Mouse (Mus musculus): ENCODE results near the gene Skida1.
"Not testable (repeated sequence)": the region's sequence is repeated elsewhere in the genome, so short reads cannot be mapped to it uniquely, and the experiment has no call there.

The Skida1 gene

DNA sequence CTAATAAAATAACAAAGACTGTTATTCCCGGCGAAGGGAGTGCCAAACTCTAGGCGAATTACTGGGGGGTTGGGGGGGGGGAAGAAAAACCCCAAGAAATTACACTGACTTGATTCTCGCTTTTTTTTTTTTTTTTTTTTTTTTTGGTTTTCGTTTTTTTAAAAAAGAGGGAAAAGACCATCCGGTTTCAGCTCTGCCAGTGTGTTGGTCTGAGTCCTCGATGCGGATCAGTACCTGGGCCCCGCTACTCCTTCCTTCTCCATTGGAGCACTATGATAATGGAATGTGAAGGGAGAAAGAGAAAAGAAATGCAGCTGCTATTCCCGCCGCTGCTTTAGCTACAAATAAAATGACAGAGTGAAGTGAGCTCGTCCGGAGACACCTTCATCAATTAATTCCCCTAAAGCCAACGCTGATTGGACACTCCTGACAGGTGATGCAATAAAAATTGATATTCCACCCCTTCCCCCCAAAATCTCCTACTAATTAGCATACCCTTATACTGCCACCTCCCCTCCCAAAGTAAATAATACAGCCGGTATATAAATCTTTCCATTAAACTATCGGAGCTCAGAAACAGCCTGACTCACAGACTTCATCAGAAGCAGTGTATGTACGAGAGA is at the start of gene Skida1:
Gene Skida1, minus strand, starts transcription at position 599 of the 623 bp plus-strand sequence.
- peak; percentile 43 to 49 for DNase-seq

DNA sequence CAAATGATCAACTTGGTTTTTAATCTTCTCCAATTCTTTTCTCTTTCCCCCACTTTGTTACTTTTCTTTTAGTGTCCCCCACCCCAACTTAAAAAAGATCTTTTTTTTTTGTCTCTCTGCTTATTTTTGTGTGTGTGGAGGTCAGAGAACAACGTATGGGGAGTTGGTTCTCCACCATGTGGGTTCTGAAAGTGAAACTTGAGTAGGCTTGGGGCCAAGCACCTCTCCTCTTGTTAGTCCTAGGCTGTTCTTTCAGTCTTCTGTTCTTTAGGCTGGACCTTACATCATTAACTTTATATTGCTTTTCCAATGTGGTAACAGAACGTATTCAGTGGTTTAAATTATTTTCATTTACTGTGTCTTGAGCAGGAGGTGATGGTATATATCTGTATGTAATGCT is 47.0 kb upstream of the Skida1 start:
- DNase-seq, result no peak

DNA sequence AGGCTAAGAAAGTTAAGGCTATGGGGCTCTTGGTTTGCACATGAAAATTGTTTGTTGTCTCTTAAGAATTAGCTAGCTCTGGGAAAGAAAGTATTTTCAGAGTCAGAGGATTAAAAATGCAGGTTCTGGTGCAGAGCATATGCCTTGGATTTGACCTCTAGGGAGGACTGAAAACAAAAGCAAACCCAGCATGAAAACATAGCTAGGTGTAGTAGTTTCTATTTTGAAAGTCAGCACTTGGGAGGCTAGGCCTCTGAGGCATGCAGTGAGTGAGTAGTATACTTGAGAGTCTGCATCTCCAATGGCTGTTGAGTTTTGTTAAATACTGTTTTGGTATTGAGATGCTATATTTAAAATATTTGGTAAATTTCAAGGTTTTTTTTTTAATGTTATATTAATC is 45.5 kb upstream of the Skida1 start:
- no peak for DNase-seq

DNA sequence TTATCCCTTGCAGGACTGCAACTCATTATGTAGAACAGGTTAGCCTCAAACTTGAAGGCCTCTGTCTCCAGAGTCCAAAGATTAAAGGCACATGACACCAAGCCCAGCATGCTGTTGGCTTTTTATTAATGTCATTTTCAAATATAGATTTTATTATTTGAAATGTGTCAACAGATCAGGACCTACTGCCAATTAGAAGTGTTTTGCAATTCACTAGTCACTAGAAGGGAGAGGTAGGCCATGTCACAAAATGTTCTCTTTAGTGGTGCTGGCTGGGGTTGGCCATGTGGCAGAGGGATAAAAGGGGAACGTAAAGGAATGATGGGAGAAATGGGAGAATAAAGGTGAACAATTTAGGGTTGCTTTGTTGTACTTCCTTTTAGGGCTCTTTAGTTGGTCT is 45.0 kb upstream of the Skida1 start:
- DNase-seq, result no peak

DNA sequence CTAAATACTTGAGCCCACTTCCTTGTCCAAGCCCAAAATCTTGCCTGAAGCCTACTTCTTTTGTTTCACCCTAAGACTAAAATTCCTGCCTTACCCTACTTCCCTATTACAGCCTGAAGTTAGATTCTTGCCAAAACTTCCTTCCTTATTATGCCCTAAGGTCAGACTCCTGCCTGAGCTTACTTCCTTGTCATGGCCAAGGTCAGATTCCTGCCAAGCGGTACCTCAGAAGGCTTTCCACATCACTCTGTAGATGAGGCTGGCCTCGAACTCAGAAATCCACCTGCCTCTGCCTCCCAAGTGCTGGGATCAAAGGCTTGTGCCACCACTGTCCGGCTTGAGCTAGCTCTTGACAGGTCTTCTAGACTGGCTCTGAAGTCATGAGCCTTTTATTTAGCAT is 38.8 kb upstream of the Skida1 start:
- DNase-seq, result not testable (repeated sequence)

DNA sequence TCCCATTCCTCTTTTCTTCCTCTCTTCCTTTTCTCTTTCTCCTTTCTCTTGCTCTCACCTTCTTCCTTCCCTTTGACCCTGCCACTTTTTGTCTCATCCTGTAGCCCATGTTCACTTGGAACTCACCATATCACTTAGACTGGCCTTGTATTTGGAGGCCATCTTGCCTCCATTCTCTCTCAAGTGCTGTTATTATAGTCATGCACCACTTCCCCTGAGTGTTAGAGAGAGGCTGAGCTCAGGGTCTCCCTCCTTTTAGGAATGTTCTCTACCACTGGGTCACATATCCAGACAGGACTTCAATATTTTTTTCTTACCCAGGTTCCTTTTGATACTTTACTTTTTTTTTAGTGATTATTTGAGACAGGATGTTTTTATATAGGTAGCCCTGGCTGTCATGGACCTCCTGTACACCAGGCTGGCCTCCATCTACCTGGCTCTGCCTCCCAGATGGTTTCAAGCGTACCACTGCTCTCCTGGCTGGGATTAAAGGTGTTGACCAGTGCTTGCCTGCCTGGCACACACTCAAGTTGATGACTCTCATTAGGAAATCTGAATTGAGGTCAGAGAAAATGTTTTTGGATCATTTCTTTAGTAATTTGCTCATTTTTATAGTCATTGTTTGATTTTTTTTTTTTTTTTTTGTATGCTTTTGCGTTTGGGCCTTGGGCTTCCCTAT is 31.5 kb upstream of the Skida1 start:
- DNase-seq, result peak; percentile 44 to 73

DNA sequence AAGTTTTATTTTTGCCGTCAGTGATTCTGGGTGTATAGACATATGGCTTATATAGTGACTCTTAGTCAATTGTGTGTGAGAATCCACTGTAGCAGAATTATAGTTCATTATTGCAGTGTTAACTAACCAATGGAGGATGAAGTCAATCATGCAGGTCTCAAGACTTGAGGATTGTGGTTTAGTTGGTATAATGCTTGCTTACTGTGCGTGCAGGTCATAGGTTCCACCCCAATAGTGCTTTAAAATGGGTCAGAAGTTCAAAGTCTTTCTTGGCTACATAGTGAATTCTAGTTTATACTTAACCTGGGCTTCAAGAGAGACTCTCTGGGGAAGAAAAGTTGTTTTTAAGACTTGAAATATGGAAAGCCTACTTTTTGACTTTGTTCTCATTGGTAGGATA is 23.1 kb upstream of the Skida1 start:
- no peak for DNase-seq

DNA sequence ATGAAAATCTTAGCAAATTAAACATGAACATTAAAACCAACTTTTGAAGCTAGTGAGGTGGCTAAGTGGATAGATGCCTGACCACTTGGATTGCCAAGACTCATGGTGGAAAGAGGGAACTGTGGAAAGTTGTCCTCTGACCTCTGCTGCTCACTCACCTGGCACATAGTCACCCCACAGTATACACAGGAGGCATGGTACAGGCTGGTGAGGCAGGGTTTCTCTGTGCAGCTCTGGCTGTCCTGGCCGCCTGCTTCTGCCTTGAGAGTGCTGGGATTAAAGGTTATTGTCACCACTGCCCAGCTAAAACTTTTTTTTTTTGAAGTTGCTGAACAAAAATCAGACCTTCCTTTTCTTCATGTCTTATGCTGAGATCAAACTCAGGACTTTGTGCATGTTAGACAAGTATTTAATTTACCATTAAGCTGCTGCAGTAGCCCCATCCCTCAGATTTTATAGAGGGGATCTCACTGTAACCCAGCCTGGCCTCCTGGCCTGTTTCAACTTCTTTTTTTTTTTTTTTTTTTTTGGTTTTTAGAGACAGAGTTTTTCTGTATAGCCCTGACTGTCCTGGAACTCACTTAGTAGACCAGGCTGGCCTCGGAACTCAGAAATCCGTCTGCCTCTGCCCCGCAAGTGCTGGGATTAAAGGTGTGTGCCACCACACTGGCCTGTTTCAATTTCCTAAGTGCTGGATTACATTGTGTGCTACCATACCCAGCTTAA is 19.4 kb upstream of the Skida1 start:
- DNase-seq, result no peak

DNA sequence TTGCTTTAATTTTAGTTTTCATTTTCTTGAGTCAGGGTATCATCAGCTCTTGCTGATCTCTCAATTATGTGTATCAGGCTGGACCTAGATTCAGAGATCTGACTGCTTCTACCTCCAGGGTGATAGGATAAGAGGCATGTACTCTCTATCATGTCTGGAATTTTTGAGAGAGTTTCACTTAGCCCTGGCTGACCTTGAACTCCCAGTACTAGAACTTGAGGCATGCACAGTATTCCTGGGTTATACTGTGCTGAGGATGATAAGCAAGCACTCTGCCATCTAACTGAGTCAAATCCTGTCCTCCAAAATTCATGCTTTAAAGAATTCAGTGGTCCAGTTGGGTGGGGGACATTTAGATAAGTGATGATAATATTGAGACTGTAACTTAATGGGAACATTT is 17.6 kb upstream of the Skida1 start:
- no peak for DNase-seq

DNA sequence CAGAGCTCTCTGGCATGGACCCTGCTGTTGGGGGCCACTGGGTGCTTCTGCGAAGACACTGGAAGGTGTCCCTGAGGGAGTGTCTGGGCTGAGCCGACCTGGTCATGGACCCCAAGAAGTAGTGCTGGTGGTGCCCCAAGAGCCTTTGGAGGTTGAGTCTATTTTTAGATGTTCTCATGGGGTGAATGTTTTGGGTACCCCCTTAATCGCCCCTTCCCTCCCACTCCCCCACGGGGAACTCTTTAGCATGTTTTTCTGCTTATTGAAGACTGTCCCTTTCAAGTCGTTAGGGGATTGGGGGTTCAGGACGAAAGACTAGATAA is 16.8 kb upstream of the Skida1 start:
- DNase-seq, result no peak

DNA sequence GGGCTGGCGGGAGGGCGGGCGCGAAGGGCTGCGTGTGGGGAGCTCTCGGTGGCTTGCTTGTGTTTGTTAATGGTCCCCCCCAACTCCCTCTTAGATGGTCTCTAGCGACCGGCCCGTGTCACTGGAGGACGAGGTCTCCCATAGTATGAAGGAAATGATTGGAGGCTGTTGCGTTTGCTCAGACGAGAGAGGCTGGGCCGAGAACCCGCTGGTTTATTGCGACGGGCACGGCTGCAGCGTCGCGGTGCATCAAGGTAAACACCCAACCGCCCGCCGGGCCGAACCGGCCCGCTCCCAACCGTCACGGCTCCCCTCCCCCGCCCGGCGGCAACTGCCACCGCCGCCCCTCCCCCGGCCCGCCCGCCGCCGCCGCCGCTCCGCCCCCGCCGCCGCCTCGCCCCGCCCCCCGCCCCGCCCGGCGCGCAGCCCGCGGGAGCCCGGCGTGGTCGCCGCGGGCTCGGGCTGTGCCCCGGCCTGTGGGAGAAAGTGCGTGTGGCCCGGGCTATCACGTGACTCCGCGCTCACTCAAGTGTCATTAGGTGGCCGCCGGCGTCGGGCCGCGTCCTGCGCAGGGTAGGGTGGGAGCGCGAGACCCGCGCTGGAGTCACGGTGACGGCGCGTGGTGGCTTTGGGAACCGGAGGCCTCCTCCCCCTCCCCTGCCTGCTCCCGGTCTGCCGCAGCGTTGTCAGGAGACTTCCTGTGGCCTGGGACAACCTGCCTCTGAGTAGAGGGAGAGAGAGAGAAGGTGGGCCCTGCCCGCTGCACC is 16.3 kb upstream of the Skida1 start:
- DNase-seq, result peak; percentile 86 to 92

DNA sequence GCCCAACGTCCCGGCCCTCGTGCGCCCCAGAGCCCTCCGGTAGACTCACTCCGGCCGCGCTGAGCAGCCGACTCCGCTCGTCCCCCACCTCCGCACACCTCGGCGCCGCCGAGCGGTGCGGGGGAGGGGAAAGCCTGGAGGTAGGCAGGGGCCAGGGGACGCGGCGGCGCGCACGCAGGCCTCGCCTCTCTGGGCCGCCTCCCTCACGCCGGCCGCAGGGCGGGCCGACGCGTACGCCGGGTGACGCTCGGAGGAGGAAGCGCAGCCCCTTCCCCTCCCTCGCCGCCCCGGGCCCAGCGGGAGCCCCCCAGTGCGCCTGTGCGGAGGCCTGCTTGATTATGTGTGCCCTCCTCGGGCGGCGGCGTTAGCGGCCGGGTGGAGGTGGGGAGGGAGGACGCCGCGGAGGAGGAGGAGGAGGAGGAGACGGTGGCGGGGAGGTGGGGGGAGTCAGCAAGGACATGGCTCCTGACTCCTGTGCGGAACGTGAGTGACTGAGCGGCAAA is 15.6 kb upstream of the Skida1 start:
- DNase-seq, result peak; percentile 93 to 96

DNA sequence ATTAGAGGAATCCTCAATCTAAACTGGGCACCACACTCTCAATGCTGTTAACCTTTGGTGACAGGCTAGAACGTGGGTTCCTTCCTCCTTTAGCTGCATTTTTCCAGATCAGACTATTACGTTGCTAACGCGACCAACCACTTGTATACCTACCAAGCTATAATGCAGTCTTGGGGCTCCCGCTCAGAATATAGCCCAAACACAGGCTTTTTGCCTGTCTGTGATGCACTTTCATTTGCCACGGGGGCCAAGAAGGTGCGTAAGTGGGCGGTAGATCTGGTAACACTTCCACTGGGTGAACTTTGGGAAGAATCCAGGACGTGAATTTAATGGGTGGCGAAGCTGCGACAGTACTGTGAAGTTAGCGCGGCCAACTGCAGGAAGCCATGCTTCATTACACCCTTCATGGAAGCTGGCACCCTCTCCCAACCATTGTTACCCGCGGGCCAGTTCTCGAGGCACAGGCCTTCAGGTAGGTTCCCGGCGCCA is 15.0 kb upstream of the Skida1 start:
- peak in 1 of 2 experiments; percentile 85 for DNase-seq

DNA sequence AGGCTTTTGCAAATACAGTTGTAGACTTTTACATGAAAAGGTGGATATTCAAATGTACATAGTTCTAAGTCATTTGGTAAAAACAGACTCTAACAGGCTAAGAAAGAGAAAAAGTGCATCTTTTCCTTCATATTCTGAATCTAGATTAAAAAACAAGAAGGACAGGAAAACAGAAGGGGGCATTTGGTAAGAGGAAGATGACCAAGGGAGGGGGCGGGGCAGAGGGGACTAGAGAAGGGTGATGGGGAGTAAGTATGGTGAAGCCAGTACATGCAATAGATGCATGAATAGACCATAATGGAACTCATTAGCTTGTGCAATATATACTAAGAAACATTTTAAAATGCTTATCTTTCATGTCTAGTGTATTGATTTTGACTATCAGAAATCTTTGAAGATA is 11.5 kb upstream of the Skida1 start:
- DNase-seq, result no peak

DNA sequence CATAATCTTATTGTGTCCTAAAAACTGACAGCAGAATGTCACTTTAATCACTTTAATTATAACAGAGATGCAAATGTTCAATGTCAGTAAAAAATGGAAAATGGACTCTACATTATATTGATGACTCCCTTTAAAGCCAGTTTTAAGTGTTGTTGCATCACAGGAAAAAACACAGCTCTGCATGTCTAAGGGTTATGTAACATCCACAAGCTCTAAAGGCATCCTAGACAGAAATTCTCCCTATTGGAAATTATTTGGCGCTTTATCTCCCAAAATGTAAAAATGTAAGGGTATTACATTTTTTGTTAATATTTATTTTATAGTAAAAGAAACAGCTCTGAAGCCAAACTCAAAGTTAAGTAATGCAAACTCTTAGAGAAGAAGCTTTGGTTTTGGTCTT is 11.0 kb upstream of the Skida1 start:
- DNase-seq, result no peak

DNA sequence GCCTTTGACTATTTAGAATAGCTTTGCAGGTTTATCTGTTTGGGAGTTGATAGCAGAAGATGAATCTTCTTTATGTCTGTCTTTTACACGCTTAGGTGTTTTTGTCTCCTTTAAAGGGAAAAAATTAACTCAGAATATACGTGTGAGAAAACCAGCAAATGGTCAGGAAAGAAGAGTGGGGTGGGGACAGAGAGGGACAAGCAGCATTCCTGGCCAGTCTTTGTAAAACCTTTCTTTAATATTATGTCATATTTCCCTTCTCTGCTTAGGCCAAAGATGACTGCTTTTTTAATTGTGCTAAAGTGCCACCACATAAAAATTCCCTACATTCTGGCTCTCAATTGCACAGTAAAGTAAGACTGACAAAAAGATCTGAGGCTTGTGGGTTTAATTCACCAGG is 10.2 kb upstream of the Skida1 start:
- no peak for DNase-seq

DNA sequence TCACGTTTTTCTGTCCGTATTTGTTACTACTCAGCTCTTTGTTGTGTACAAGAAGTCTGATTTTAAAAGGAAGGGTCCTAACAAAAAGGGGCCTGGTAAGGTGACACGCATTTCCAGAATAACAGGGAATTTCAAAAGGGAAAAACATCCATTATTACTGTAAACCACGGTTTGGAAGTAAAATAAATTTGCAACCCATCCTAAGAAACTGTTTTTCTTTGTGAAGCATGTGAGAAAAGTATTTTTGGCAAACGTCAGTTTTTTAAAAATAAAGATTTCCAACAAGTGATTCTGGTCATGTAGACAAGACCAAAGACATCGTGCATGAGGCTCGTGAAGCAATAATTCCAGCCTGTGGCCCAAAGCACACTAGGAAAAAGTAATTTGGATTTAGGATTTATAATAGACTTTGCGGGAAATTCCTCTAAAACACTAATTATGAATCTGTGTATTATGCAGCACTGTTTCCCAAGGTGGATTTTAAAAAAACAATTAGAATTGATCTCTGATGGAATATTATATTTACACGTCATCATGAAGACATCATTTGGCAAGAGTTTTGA is 9.4 kb upstream of the Skida1 start:
- DNase-seq, result no peak

DNA sequence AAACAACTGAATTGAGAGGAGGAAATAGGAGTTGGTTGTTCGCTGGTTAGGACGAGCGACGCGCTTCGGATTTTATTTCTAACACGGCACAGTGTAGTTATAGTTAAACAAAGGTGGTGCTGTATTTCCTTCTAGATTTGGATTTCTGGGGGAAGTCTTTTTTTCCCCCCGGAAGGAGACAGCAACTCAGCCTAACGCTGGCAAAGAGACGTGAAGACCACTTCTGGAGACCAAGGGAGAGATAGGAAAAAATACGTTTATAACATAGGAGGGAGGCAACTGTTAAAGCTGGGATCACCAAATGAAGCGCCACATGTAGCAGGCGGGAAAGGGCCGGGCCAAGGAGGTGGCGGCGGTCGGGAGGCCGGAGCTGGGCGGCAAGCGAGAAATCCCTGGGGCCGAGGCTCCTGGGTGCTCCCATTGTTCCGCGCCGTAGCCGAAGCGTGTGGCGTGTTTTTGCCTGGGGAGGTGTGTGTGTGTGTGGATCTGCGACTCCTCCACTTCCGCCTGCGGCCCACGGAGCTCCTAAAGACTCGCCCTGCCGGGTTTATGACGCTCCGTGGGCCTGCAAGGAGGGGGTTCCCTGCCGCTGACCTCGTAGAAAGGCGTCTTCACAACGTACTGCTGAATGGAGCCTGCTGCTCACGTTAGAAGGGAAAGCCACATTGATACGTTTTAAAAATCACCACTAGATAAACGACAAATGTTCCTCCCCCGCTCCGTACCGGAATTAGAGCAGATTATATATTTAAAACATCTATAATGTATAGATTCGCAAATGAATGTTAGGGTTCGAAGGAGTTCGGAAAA is 8.7 kb upstream of the Skida1 start:
- DNase-seq, result peak; percentile 76 to 81

DNA sequence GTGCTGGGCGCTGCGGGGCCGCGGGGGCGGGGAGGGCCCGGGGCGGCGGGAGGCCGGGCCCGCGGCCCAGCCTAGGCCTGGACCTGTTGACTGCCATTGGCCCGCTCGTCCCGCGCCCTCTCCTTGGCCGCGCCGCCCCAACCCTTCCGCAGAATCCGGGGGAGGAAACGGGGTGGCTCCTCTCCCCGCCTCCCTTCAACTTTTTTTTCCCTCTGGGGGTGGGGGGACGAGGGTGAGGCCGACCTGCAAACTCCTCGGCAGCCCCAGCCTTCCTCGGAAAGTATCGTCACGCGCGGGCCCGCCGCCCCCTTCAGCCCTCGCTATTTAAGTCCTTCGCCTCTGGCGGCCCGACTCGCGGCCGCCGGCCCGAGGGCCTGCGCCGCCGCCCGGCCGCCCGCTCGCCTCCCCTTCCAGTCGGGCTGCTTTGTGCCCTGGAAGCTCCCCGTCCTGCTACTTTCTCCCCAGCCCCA is 8.0 kb upstream of the Skida1 start:
- DNase-seq, result peak in 1 of 2 experiments; percentile 96

DNA sequence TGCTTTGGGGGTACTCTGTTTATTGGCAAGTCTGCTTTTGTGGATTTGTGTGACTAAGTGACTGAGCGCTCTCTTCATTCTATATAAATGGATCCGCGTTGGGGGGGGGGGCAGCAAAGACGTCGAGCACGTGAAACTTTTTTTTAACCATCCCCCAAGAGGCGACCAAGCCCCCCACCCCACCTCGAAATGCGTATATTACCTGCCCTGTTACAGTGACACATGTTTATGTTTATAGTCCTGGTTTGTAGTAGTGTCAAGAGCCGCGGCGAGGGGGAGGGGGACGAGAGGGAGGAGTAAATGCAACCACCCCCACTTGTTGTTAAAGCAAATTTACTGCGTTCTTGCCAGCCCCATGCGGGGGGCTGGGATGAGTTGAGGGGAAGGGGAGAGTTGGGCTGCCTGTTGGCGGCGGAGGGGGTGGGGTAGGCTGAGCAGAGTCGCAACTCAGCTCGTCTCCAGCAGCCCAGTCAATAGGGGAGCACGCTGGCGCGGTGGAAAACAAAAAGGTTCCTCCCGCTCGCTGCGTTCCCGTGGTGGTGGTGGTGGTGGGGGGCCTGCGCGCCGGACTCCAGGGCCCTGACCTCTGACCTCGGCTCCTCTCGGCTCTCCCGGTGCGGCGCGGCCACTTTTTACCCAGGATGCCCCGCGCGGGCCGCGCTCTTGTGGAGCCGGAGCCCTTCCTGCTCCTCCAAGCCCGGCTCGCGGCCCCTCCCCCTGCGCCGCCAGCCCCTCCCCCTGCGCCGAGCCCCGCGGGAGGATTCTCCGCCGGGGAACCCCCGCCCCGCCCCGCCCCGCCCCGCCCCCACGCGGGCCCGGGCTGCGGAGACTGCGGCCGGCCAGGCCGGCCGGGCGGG is 7.3 kb upstream of the Skida1 start:
- DNase-seq, result peak in 1 of 2 experiments; percentile 98

Measured in cerebellum, postnatal 25 days (tissue).